8 mouse cellular contexts compared by ENCODE assay signal in genomic region chr13:92986719-92987553, GRCm38 (mm10).
A peak's percentile ranks its signal among the peaks of the same experiment; 100 is the strongest.
DNase-seq lines count a peak whose midpoint lies in the region; ATAC-seq and TF ChIP-seq lines count a peak whose summit lies in the region.

No protein-coding gene starts in this region.

- WGBS in forebrain, embryonic 15.5 days: 49% methylated on average over 17 of the region's 17 CpGs
- 49% methylated on average over 17 of the region's 17 CpGs for WGBS in hindbrain, embryonic 10.5 days

- no peak overlapping the region for H3K4me3 ChIP-seq in G1E (ENCODE audit: low read depth, low read length)
- H3K4me3 ChIP-seq in forebrain, embryonic 15.5 days: peak overlapping the region; percentile 26
- H3K4me3 ChIP-seq in hindbrain, embryonic 10.5 days: peak overlapping the region; percentile 34

- H3K4me1 ChIP-seq in G1E (ENCODE audit: insufficient read depth, low read depth, low read length): no peaks in the 10 kb centered on the region
- H3K4me1 ChIP-seq in forebrain, embryonic 15.5 days: peaks cover 4% of the 10 kb centered on the region; the same call in 1 of the 2 replicates
- peaks cover 7% of the 10 kb centered on the region; the same call in 1 of the 2 replicates for H3K4me1 ChIP-seq in hindbrain, embryonic 10.5 days (replicated peaks)

- H3K27me3 ChIP-seq in G1E (ENCODE audit: insufficient read depth, low read length): peaks cover 9% of the 10 kb centered on the region; the same call in 1 of the 2 replicates
- H3K27me3 ChIP-seq in forebrain, embryonic 15.5 days: no peaks in the 10 kb centered on the region
- H3K27me3 ChIP-seq in hindbrain, embryonic 10.5 days (ENCODE audit: insufficient read depth, poor library complexity, severe bottlenecking): no peaks in the 10 kb centered on the region

- H3K4me2 ChIP-seq in forebrain, embryonic 15.5 days (replicated peaks): peak overlapping the region; percentile 47

- no peaks in the 10 kb centered on the region for H3K36me3 ChIP-seq in G1E (replicated peaks)
- H3K36me3 ChIP-seq in forebrain, embryonic 15.5 days: no peaks in the 10 kb centered on the region
- H3K36me3 ChIP-seq in hindbrain, embryonic 10.5 days: no peaks in the 10 kb centered on the region

- no peaks in the 10 kb centered on the region for H3K9me3 ChIP-seq in G1E (replicated peaks)
- no peaks in the 10 kb centered on the region for H3K9me3 ChIP-seq in forebrain, embryonic 15.5 days
- H3K9me3 ChIP-seq in hindbrain, embryonic 10.5 days: no peaks in the 10 kb centered on the region

- peak; percentile 87 for TF ChIP-seq CTCF in G1E (IDR thresholded peaks at IDR 0.05; ENCODE audit: low read depth, low read length)

- 0 out of 2 replicates have a peak overlapping the region, but pooled peaks have one; percentile 24 for H3K9ac ChIP-seq in forebrain, embryonic 15.5 days (replicated peaks)

- peak; percentile 29 for DNase-seq in G1E (ENCODE audit: low spot score)
- peak; percentile 70 for DNase-seq in hindbrain, embryonic 10.5 days (ENCODE audit: low spot score)
- peak; percentile 71 for DNase-seq in layer of hippocampus, adult 9-10 months (ENCODE audit: low spot score)
- peak; percentile 74 for DNase-seq in lung, postnatal 10 days
- peak; percentile 74 for DNase-seq in retina, postnatal 1 day
- DNase-seq in urinary bladder, adult 18-20 months (ENCODE audit: low spot score in 2 of 2): peak; percentile 40 to 76

- peak; percentile 45; the same call in 1 of the 2 replicates for ATAC-seq in G1E (ENCODE audit: extremely low read depth, insufficient number of reproducible peaks, low FRiP score, poor library complexity, severe bottlenecking)
- peak; percentile 74 for ATAC-seq in cerebellum, adult (ENCODE audit: insufficient number of reproducible peaks, low FRiP score, low TSS enrichment)
- ATAC-seq in forebrain, embryonic 15.5 days (replicated peaks): peak; percentile 74

- no peak overlapping the region for H3K27ac ChIP-seq in forebrain, embryonic 15.5 days (replicated peaks)
- no peak overlapping the region for H3K27ac ChIP-seq in hindbrain, embryonic 10.5 days
